Mouse (Mus musculus): ENCODE measurements around the gene Tgm2. TPM values are rescaled to one million over a fixed set of nuclear protein-coding genes. Genes with fewer than 3 reads are reported as not detected.
A peak's percentile ranks its signal among the peaks of the same experiment; 100 is the strongest.

Gene Tgm2
- polyA plus RNA-seq, 1 experiment from 2014 or later: 97.0 TPM

GRCm38 (mm10) chr2:158094300-158094699 lies 51.9 kb downstream of the Tgm2 start:
- H3K27ac ChIP-seq (ENCODE audit: low read length): peak overlapping the region; percentile 63
- H3K9me3 ChIP-seq (ENCODE audit: low read length): no peaks in the 10 kb centered on the region
- WGBS: 45% methylated on average over 7 of the region's 7 CpGs
- ATAC-seq: peak; percentile 40
- H3K27me3 ChIP-seq (replicated peaks; ENCODE audit: insufficient read depth, low read length): no peaks in the 10 kb centered on the region
- H3K36me3 ChIP-seq (ENCODE audit: insufficient read depth, low read length): no peaks in the 10 kb centered on the region
- H3K4me2 ChIP-seq (replicated peaks; ENCODE audit: low read depth, low read length): no peak overlapping the region
- TF ChIP-seq CTCF (IDR thresholded peaks at IDR 0.05): no peak
- DNase-seq (ENCODE audit: low spot score): peak; percentile 67
- no peak overlapping the region for H3K9ac ChIP-seq (replicated peaks; ENCODE audit: low read depth)
- no peak overlapping the region for H3K4me3 ChIP-seq (ENCODE audit: low read depth, low read length)
- H3K4me1 ChIP-seq (ENCODE audit: insufficient read depth, low read depth, low read length): no peaks in the 10 kb centered on the region

GRCm38 (mm10) chr2:158093345-158093744 lies 52.9 kb downstream of the Tgm2 start:
- H3K36me3 ChIP-seq (ENCODE audit: insufficient read depth, low read length): no peaks in the 10 kb centered on the region
- H3K9me3 ChIP-seq (ENCODE audit: low read length): no peaks in the 10 kb centered on the region
- 38% methylated on average over 5 of the region's 5 CpGs for WGBS
- H3K27me3 ChIP-seq (replicated peaks; ENCODE audit: insufficient read depth, low read length): no peaks in the 10 kb centered on the region
- peak; percentile 85 for DNase-seq (ENCODE audit: low spot score)
- peak; percentile 74 for ATAC-seq
- H3K27ac ChIP-seq (ENCODE audit: low read length): peak overlapping the region; percentile 63
- no peaks in the 10 kb centered on the region for H3K4me1 ChIP-seq (ENCODE audit: insufficient read depth, low read depth, low read length)
- no peak overlapping the region for H3K4me2 ChIP-seq (replicated peaks; ENCODE audit: low read depth, low read length)
- H3K9ac ChIP-seq (replicated peaks; ENCODE audit: low read depth): no peak overlapping the region
- TF ChIP-seq EP300 (IDR thresholded peaks at IDR 0.05) (no peak), CTCF (IDR thresholded peaks at IDR 0.05) (no peak)
- no peak overlapping the region for H3K4me3 ChIP-seq (ENCODE audit: low read depth, low read length)

- H3K9me3 ChIP-seq (ENCODE audit: low read length): no peaks in the 10 kb centered on the region
- no peak overlapping the region for H3K4me2 ChIP-seq (replicated peaks; ENCODE audit: low read depth, low read length)
- TF ChIP-seq EP300 (IDR thresholded peaks at IDR 0.05) (no peak), CTCF (IDR thresholded peaks at IDR 0.05) (no peak)
- no peak overlapping the region for H3K9ac ChIP-seq (replicated peaks; ENCODE audit: low read depth)
- WGBS: 72% methylated on average over 4 of the region's 4 CpGs
- DNase-seq (ENCODE audit: low spot score) (no peak), ATAC-seq (no peak)
- H3K4me1 ChIP-seq (ENCODE audit: insufficient read depth, low read depth, low read length): no peaks in the 10 kb centered on the region; the same call in 1 of the 2 replicates
- no peaks in the 10 kb centered on the region for H3K36me3 ChIP-seq (ENCODE audit: insufficient read depth, low read length)
- no peak overlapping the region for H3K27ac ChIP-seq (ENCODE audit: low read length)
- H3K4me3 ChIP-seq (ENCODE audit: low read depth, low read length): no peak overlapping the region
- H3K27me3 ChIP-seq (replicated peaks; ENCODE audit: insufficient read depth, low read length): no peaks in the 10 kb centered on the region
Observed at GRCm38 (mm10) chr2:158090096-158090495, 56.1 kb downstream of the Tgm2 start.

- H3K4me1 ChIP-seq (ENCODE audit: insufficient read depth, low read depth, low read length): no peaks in the 10 kb centered on the region; the same call in 1 of the 2 replicates
- H3K27me3 ChIP-seq (replicated peaks; ENCODE audit: insufficient read depth, low read length): no peaks in the 10 kb centered on the region
- DNase-seq (ENCODE audit: low spot score) (no peak), ATAC-seq (no peak)
- no peaks in the 10 kb centered on the region for H3K36me3 ChIP-seq (ENCODE audit: insufficient read depth, low read length)
- H3K9ac ChIP-seq (replicated peaks; ENCODE audit: low read depth): no peak overlapping the region
- no peak overlapping the region for H3K4me2 ChIP-seq (replicated peaks; ENCODE audit: low read depth, low read length)
- no peak overlapping the region for H3K4me3 ChIP-seq (ENCODE audit: low read depth, low read length)
- no peaks in the 10 kb centered on the region for H3K9me3 ChIP-seq (ENCODE audit: low read length)
- WGBS: 62% methylated on average over 8 of the region's 8 CpGs
- no peak overlapping the region for H3K27ac ChIP-seq (ENCODE audit: low read length)
- no peak for TF ChIP-seq CTCF (IDR thresholded peaks at IDR 0.05)
- TF ChIP-seq EP300 (IDR thresholded peaks at IDR 0.05): no peak
Observed at GRCm38 (mm10) chr2:158084486-158084885, 61.8 kb downstream of the Tgm2 start.

GRCm38 (mm10) chr2:158080622-158081241 lies 65.5 kb downstream of the Tgm2 start:
- Histone ChIP-seq H3K27ac (ENCODE audit: low read length) (no peak overlapping the region), H3K4me2 (replicated peaks; ENCODE audit: low read depth, low read length) (no peak overlapping the region)
- ATAC-seq: no peak; the same call in 1 of the 2 replicates

GRCm38 (mm10) chr2:158079843-158080395 lies 66.3 kb downstream of the Tgm2 start:
- Histone ChIP-seq H3K9ac (replicated peaks; ENCODE audit: low read depth) (no peak overlapping the region), H3K36me3 (ENCODE audit: insufficient read depth, low read length) (peaks cover 21% of the 10 kb centered on the region), H3K9me3 (ENCODE audit: low read length) (no peaks in the 10 kb centered on the region), H3K4me3 (ENCODE audit: low read depth, low read length) (no peak overlapping the region), H3K27ac (ENCODE audit: low read length) (no peak overlapping the region), H3K4me1 (ENCODE audit: insufficient read depth, low read depth, low read length) (no peaks in the 10 kb centered on the region), H3K27me3 (replicated peaks; ENCODE audit: insufficient read depth, low read length) (no peaks in the 10 kb centered on the region), H3K4me2 (replicated peaks; ENCODE audit: low read depth, low read length) (no peak overlapping the region)
- ATAC-seq (peak; percentile 50), DNase-seq (ENCODE audit: low spot score) (no peak)
- 34% methylated on average over 9 of the region's 9 CpGs for WGBS
- TF ChIP-seq EP300 (IDR thresholded peaks at IDR 0.05) (no peak), CTCF (IDR thresholded peaks at IDR 0.05) (peak; percentile 38; the same call in 1 of the 2 replicates)

More at GRCm38 (mm10) chr2:158080622-158081241, 65.5 kb downstream of the Tgm2 start:
- no peaks in the 10 kb centered on the region; the same call in 1 of the 2 replicates for H3K4me1 ChIP-seq (ENCODE audit: insufficient read depth, low read depth, low read length)
- no peak overlapping the region for H3K9ac ChIP-seq (replicated peaks; ENCODE audit: low read depth)
- TF ChIP-seq CTCF (IDR thresholded peaks at IDR 0.05): no peak
- no peak for TF ChIP-seq EP300 (IDR thresholded peaks at IDR 0.05)
- H3K27me3 ChIP-seq (replicated peaks; ENCODE audit: insufficient read depth, low read length): no peaks in the 10 kb centered on the region
- H3K4me3 ChIP-seq (ENCODE audit: low read depth, low read length): no peak overlapping the region
- WGBS: 55% methylated on average over 9 of the region's 9 CpGs
- H3K36me3 ChIP-seq (ENCODE audit: insufficient read depth, low read length): peaks cover 12% of the 10 kb centered on the region; the same call in 1 of the 2 replicates
- DNase-seq (ENCODE audit: low spot score): no peak
- no peaks in the 10 kb centered on the region for H3K9me3 ChIP-seq (ENCODE audit: low read length)
